ENCODE assay signal across 19 mouse cellular contexts in genomic region chr2:3918156-3918555, GRCm38 (mm10).
DNase-seq lines count a peak whose midpoint lies in the region; TF ChIP-seq lines count a peak whose summit lies in the region.
"Had no signal": no experiment of that assay in that cellular context is flagged by ENCODE, and none has a peak within 500 bp of the region (broad histone marks: within the 10 kb centered on the region; RNA-seq: fewer than 3 reads in every experiment).

No protein-coding gene starts in this region.

- TF ChIP-seq POLR2A in brain, embryonic 14.5 days (IDR thresholded peaks at IDR 0.05; ENCODE audit: borderline replicate concordance, extremely low read depth, insufficient read depth, insufficient read length, poor library complexity, severe bottlenecking) = no peak

- peak; percentile 5 to 54 for DNase-seq in left cerebral cortex, adult 9 months (ENCODE audit: low spot score in 2 of 2)
- no peak for DNase-seq in left cerebral cortex, adult 2 months (ENCODE audit: extremely low spot score in 1 of 2, low spot score in 2 of 2)
- peak; percentile 89 for DNase-seq in brain, adult 2 months (ENCODE audit: low read depth, low spot score)
- DNase-seq in brain, embryonic 14.5 days (ENCODE audit: low read depth) = peak; percentile 28
- peak; percentile 44 to 51 for DNase-seq in cerebellum, postnatal 36 days
- DNase-seq in adrenal gland, postnatal 4 days (ENCODE audit: low spot score in 2 of 2) = no peak
- no peak for DNase-seq in adrenal gland, adult 18-20 months (ENCODE audit: low spot score in 2 of 2)
- DNase-seq: gastrocnemius, adult 2 months; heart, adult 18-20 months; kidney, adult 9 months; liver, embryonic 13.5 days; thymus, postnatal 25 days had no signal

- H3K4me3 ChIP-seq in left cerebral cortex, adult 2 months = no peak overlapping the region
- H3K4me3 ChIP-seq: erythroblast, embryonic 14.5 days; forebrain, embryonic 15.5 days; gastrocnemius, adult 2 months; heart, embryonic 15.5 days; limb, embryonic 12.5 days; liver, embryonic 13.5 days; lung, embryonic 15.5 days had no signal

- intact Hi-C loops in left cerebral cortex, adult 2 months (cut with DNase I) = no loop called here

- H3K27ac ChIP-seq in left cerebral cortex, adult 2 months = no peak overlapping the region
- H3K27ac ChIP-seq: forebrain, embryonic 15.5 days; gastrocnemius, adult 2 months; heart, embryonic 15.5 days; limb, embryonic 12.5 days; liver, embryonic 13.5 days; lung, embryonic 15.5 days; macrophage; stomach, postnatal 0 days had no signal

- TF ChIP-seq CTCF in left cerebral cortex, adult 2 months (IDR thresholded peaks at IDR 0.05) = no peak
- TF ChIP-seq CTCF in brain, embryonic 14.5 days (IDR thresholded peaks at IDR 0.05; ENCODE audit: borderline replicate concordance, extremely low read depth, insufficient read depth, insufficient read length) = no peak

Comparison
In these comparisons a context has a peak if more than half of its experiments do, and no peak if none do; other contexts are left out.
1. DNase-seq: peak in left cerebral cortex, adult 9 months (2 of 2), brain, adult 2 months (single experiment), brain, embryonic 14.5 days (single experiment) and cerebellum, postnatal 36 days (2 of 2); none in left cerebral cortex, adult 2 months (0 of 2), adrenal gland, postnatal 4 days (0 of 2) and adrenal gland, adult 18-20 months (0 of 2).